Mouse (Mus musculus) c-Kit-positive CD71-positive TER-119-negative erythroid progenitor cells, embryonic 14.5 days (primary cell): ENCODE data around the gene Cnot4.
A peak's percentile ranks its signal among the peaks of the same experiment; 100 is the strongest.

Experiments
- DNase-seq: peaks from one replicate; pipeline ENCODE4 v3.0.0-alpha.2; 2013; ENCODE audit warnings: low read depth

The Cnot4 gene

GRCm38 (mm10) chr6:35033341-35033740, 100.2 kb downstream of the Cnot4 start:
- DNase-seq: no peak

- DNase-seq: no peak
Measured at GRCm38 (mm10) chr6:35032704-35033103, 100.8 kb downstream of the Cnot4 start.

GRCm38 (mm10) chr6:35030811-35031210, 102.7 kb downstream of the Cnot4 start:
- DNase-seq: no peak

GRCm38 (mm10) chr6:35030226-35030625, 103.3 kb downstream of the Cnot4 start:
- DNase-seq: no peak

- no peak for DNase-seq
Measured at GRCm38 (mm10) chr6:35028023-35028422, 105.5 kb downstream of the Cnot4 start.

GRCm38 (mm10) chr6:35027257-35027656, 106.3 kb downstream of the Cnot4 start:
- DNase-seq: no peak

- DNase-seq: no peak
Measured at GRCm38 (mm10) chr6:35016624-35017023, 116.9 kb downstream of the Cnot4 start.

- DNase-seq: no peak
Measured at GRCm38 (mm10) chr6:35011953-35012352, 121.6 kb downstream of the Cnot4 start.

- DNase-seq: no peak
Measured at GRCm38 (mm10) chr6:35010705-35011104, 122.8 kb downstream of the Cnot4 start.

- DNase-seq: no peak
Measured at GRCm38 (mm10) chr6:35002261-35002669, 131.3 kb downstream of the Cnot4 start.

- DNase-seq: no peak
Measured at GRCm38 (mm10) chr6:34999101-34999500, 134.4 kb downstream of the Cnot4 start.

GRCm38 (mm10) chr6:34996496-34996895, 137.0 kb downstream of the Cnot4 start:
- DNase-seq: no peak

- DNase-seq: peak; percentile 81
Measured at GRCm38 (mm10) chr6:34995265-34995681, 138.3 kb downstream of the Cnot4 start.

- DNase-seq: peak; percentile 16
Measured at GRCm38 (mm10) chr6:34994692-34995091, 138.8 kb downstream of the Cnot4 start.

- DNase-seq: no peak
Measured at GRCm38 (mm10) chr6:34989263-34989662, 144.3 kb downstream of the Cnot4 start.

- DNase-seq: no peak
Measured at GRCm38 (mm10) chr6:34988081-34988761, 145.3 kb downstream of the Cnot4 start, which contains the start of gene Slc23a4. TSS of gene Slc23a4 (minus strand) at chr6:34988404.

- no peak for DNase-seq
Measured at GRCm38 (mm10) chr6:34987085-34987645, 146.4 kb downstream of the Cnot4 start.

GRCm38 (mm10) chr6:34980661-34981060, 152.9 kb downstream of the Cnot4 start:
- DNase-seq: no peak

- no peak for DNase-seq
Measured at GRCm38 (mm10) chr6:34979291-34979690, 154.2 kb downstream of the Cnot4 start.
